Mouse (Mus musculus) MEL-GATA-1-ER (cell line): ENCODE results near the gene Ddx31.
A peak's percentile ranks its signal among the peaks of the same experiment; 100 is the strongest.

Experiments used
- DNase-seq: peaks from one replicate; pipeline ENCODE4 v3.0.0-alpha.2; 2012; ENCODE audit warnings: low read depth; ENCODE audit errors: extremely low read depth

Gene Ddx31

GRCm38 (mm10) chr2:28840222-28840951 is at the start of gene Ddx31, which contains the start of gene Gtf3c4:
Gene Ddx31, plus strand, starts transcription at chr2:28840406.
Gene Gtf3c4, minus strand, starts transcription at chr2:28840360.
- peak; percentile 71 for DNase-seq

GRCm38 (mm10) chr2:28792931-28793610 is 47.1 kb upstream of the Ddx31 start:
- peak; percentile 93 for DNase-seq

- no peak for DNase-seq
These were observed 45.6 kb upstream of the Ddx31 start for GRCm38 (mm10) chr2:28794623-28795022.

- peak; percentile 96 for DNase-seq
These were observed 43.9 kb upstream of the Ddx31 start for GRCm38 (mm10) chr2:28796298-28796697.

GRCm38 (mm10) chr2:28797490-28798106 is 42.6 kb upstream of the Ddx31 start:
- peak; percentile 53 for DNase-seq

GRCm38 (mm10) chr2:28798390-28798789 is 41.8 kb upstream of the Ddx31 start:
- DNase-seq = peak; percentile 59

- DNase-seq = no peak
These were observed 40.6 kb upstream of the Ddx31 start for GRCm38 (mm10) chr2:28799575-28799974.

GRCm38 (mm10) chr2:28803406-28803805 is 36.8 kb upstream of the Ddx31 start:
- no peak for DNase-seq

GRCm38 (mm10) chr2:28808841-28809240 is 31.4 kb upstream of the Ddx31 start:
- DNase-seq = no peak

GRCm38 (mm10) chr2:28810260-28811013 is 29.8 kb upstream of the Ddx31 start:
- no peak for DNase-seq

GRCm38 (mm10) chr2:28818866-28819265 is 21.3 kb upstream of the Ddx31 start:
- no peak for DNase-seq

GRCm38 (mm10) chr2:28829265-28829664 is 10.9 kb upstream of the Ddx31 start:
- no peak for DNase-seq

GRCm38 (mm10) chr2:28836181-28836940 is 3.8 kb upstream of the Ddx31 start:
- no peak for DNase-seq

GRCm38 (mm10) chr2:28839501-28840221 is 545 bp upstream of the Ddx31 start:
- DNase-seq = no peak

- DNase-seq = no peak
These were observed 1.8 kb downstream of the Ddx31 start for GRCm38 (mm10) chr2:28842042-28842441.

GRCm38 (mm10) chr2:28848879-28849278 is 8.7 kb downstream of the Ddx31 start:
- no peak for DNase-seq

- no peak for DNase-seq
These were observed 12.4 kb downstream of the Ddx31 start for GRCm38 (mm10) chr2:28852594-28852993.

GRCm38 (mm10) chr2:28855773-28856172 is 15.6 kb downstream of the Ddx31 start:
- no peak for DNase-seq

GRCm38 (mm10) chr2:28859303-28859702 is 19.1 kb downstream of the Ddx31 start:
- DNase-seq = no peak
